Mouse (Mus musculus): ENCODE measurements around the gene Neo1. TPM values are rescaled to one million over a fixed set of nuclear protein-coding genes. Genes with fewer than 3 reads are reported as not detected.

The Neo1 gene
- polyA plus RNA-seq, 1 experiment: 27.0 TPM

DNA sequence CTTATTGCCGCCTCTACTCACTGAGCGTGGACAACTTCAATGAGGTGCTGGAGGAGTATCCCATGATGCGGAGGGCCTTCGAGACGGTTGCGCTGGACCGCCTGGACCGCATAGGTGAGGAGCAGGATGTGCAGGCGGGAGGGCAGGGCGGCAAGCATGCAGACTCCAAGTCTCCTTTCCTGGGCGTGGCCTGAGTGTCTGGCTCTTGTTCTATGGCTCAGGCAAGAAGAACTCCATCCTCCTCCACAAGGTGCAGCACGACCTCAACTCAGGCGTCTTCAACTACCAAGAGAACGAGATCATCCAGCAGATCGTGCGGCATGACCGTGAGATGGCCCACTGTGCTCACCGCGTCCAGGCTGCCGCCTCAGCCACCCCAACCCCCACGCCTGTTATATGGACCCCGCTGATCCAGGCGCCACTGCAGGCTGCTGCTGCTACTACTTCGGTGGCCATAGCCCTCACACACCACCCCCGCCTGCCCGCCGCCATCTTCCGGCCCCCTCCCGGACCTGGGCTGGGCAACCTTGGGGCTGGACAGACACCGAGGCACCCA lies 177.1 kb downstream of the Neo1 start:
- DNase-seq (ENCODE audit: low spot score): no peak

DNA sequence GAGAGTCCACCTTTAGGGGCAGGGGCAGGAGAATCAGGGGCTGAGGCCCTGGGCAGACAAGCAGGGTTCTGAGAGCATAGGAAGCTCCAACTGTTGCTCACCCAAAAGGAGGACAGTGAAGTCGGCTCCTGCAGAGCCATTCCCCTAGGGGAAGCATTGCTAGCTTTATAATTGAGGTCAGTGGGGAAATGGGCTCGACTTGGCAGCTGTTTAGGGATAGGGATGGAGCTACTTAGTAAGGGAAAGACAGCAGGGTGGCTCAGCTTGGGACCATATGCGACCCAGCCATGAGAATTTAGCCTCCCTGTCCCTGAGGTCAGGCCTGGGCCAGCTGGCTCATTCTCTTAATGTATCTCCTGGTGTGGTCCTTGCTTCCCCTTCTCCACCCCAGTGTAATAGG lies 181.3 kb downstream of the Neo1 start:
- no peak for DNase-seq (ENCODE audit: low spot score)

GRCm38 (mm10) chr9:58849576-58850315 lies 186.5 kb downstream of the Neo1 start:
- no peak for DNase-seq (ENCODE audit: low spot score)

- no peak for DNase-seq (ENCODE audit: low spot score)
These were observed 188.6 kb downstream of the Neo1 start for GRCm38 (mm10) chr9:58847676-58848075.

DNA sequence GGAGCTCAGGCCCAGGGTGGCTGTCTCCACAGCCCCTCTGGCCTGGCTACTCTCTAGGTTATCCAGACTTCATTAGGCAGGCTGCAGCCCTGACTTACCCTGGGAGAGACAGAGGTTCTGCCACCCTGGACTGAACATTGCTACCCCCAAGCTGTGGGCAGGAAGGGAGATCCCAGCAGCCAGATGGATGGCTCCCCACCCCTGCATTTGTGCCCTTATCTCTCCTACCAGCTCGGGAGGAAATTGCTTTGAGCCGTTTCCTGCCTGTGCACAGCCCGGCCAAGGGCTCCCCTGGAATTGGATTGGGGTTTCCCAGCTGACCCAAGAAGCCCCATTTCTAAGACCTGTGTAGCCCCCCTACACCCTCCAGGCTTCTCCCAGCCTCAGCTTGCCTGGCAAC lies 189.2 kb downstream of the Neo1 start:
- DNase-seq (ENCODE audit: low spot score): no peak

- no peak for DNase-seq (ENCODE audit: low spot score)
These were observed 191.6 kb downstream of the Neo1 start for GRCm38 (mm10) chr9:58844597-58844996.

DNA sequence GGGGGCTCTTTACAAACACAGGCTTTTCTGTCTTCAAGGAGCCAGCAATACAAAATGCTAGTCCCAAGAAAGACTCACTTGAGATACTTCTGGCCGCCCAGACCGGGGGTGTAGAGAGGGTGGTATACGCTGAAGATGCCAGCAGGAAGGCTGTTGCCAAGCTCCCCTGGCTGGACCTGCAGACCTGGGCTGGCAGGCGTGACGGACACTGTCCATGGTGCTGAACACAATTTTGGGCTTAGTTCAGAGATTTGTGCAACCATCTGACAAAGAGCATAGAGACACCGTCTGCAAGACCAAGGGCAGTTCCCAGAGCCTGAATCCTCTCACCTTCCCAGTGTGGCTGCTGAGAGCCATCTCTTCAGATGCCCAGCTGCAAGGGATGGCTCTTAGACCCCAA lies 194.6 kb downstream of the Neo1 start:
- DNase-seq (ENCODE audit: low spot score): no peak

GRCm38 (mm10) chr9:58838504-58838903 lies 197.7 kb downstream of the Neo1 start:
- no peak for DNase-seq (ENCODE audit: low spot score)

DNA sequence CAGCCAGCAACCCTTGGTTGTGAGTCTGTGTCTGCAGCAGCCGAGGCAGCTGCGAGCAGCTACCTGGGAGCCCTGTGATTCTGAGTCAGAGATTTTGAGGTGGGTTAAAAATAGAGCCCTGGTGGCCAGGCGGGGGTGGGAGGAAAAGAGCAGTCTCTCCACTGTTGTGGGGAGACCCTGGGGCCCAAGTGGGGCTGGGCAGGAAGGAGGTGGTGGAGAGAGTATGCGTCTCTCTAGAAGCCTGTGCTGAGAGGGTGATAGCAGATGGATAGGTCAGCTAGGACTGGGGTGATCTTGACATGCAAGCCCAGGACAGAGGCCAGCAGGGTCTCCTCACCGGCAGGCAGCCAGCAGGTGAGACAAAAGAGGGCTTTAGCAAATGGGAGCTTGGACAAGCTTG lies 199.1 kb downstream of the Neo1 start:
- DNase-seq (ENCODE audit: low spot score): no peak

DNA sequence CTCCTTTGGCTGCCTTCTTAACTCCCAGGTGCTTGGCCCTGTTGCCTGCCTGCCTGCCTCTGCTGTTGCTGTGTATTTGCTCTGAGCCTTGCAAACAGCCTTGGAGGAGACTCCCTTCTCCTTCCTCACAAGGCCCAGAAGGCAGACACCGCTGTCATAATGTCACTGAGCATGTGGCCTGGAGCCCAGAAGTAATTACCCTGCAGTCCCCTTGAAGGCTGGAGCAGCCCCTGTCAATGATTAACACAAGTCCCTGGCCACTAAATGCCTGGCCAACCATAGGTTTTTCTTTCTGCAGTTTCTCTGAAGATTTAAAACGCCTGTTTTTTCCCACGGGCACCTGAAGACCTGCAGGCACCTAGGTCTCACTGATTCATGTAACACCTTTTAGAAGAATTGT lies 203.3 kb downstream of the Neo1 start:
- no peak for DNase-seq (ENCODE audit: low spot score)

DNA sequence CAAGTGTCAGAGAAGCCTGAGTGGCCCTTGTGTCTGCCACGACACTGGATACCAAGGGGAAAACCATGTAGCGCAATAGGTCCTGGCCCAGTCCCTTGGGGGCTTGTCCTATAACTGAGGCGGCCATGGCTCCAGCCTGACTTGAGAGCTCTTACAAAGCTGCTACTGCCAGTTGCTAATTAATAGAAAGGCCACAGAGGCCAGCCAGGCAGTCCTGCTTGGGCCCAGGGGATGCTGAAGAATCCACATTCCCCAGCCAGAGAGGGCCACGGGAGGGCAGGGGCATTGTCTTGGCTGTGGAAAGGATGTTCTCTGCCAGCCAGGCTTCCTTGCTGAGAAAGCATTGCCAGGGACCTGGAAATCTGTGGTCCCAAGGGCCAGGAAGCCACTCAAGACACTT lies 206.6 kb downstream of the Neo1 start:
- no peak for DNase-seq (ENCODE audit: low spot score)

Other genes with a start within 250 kb of the Neo1 start
- 0.06 and 0.10 TPM in 2 replicates for gene Hcn4, start 213.0 kb downstream of the Neo1 start, polyA plus RNA-seq (2012; rRNA removed)

All from urinary bladder, adult 2 months (tissue).